Mouse (Mus musculus) kidney, adult 9 months (tissue): ENCODE results near the gene Rtbdn.

ENCODE experiments used
- DNase-seq: peaks from one replicate; pipeline ENCODE4 v3.0.0; 2022

Gene Rtbdn

GRCm38 (mm10) chr8:84965731-84966291 is 19.0 kb downstream of the Rtbdn start:
- DNase-seq, result peak; percentile 98

DNA sequence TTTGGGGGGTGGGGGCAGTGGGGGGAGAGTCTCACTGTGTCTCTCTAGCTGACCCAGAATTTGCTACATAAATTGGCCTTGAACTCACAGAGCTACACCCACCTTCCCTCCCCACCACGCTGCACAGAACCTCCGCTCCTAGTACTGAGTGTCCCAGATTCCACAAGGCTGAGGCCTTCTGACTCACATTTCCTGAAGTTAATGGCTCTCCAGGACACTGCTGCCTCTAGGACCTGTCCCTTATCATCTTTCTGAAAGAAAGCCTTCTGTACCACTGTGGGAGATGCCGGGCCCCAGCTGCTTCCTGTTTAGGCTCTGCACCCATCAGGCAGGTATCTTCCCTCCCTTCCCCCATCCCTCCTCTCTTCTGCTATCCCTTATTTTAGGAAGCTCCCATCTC is 19.8 kb downstream of the Rtbdn start:
- peak; percentile 20 for DNase-seq

DNA sequence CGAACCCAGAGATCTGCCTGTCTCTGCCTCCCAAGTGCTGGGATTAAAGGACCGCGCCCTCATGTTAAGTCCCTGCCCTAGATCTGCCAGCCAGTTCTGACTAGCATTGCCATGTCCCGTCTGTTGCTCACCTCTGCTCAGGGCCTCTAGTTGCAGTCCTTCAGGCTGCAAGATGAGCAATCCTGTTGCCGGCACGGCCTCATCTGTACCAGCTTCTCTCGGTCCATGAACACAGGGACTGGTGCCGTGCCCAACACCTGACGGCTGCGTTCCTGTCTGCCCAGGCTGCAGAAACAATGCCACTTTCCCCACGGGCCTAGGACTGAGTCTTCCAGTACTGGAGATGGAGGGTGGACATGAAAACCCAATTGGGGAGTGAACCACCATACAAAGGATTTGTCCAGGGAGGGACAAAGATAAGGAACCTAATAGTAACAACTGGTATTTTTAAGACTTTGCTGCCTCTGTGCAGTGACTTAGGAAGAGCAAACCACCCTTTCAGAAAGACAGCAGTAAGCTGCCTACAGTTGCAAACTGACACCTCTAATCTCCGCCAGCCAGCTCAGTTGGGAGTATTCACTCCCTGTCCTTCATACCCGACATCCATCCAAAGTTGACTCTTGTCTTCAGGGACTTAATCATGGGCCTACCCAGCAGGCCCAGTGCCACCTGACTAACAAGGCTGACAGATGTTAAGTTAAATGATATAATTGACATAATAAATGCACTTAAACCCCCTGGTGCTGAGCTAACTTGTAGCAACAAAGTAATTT is 20.9 kb downstream of the Rtbdn start:
- no peak for DNase-seq

DNA sequence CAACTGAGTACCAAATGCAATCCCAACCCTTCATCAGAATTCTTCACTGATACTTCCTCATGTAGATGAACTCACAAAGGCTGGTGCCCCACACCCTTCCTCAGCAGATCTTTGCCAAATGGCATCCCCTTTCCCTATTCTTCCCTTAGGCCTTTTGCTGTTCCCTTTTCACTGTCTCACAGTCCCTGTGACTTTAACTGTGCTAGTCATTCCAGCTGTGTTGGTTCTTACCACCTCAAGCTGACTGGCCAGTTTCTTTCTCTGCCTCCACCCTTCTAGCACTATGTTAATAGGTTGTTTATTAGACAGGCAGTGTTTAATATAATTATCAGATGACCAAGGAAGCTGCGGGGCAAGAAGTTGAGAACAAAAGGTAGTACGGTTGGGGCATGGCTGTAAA is 21.9 kb downstream of the Rtbdn start:
- peak; percentile 70 for DNase-seq

- peak; percentile 79 for DNase-seq
Measured at GRCm38 (mm10) chr8:84969241-84970134, 22.7 kb downstream of the Rtbdn start, which contains the start of the genes Gm49661, Prdx2 and Rnaseh2a. TSS of gene Gm49661 (minus strand) at chr8:84969433. TSS of gene Prdx2 (plus strand) at chr8:84969587. TSS of gene Rnaseh2a (minus strand) at chr8:84969767.

DNA sequence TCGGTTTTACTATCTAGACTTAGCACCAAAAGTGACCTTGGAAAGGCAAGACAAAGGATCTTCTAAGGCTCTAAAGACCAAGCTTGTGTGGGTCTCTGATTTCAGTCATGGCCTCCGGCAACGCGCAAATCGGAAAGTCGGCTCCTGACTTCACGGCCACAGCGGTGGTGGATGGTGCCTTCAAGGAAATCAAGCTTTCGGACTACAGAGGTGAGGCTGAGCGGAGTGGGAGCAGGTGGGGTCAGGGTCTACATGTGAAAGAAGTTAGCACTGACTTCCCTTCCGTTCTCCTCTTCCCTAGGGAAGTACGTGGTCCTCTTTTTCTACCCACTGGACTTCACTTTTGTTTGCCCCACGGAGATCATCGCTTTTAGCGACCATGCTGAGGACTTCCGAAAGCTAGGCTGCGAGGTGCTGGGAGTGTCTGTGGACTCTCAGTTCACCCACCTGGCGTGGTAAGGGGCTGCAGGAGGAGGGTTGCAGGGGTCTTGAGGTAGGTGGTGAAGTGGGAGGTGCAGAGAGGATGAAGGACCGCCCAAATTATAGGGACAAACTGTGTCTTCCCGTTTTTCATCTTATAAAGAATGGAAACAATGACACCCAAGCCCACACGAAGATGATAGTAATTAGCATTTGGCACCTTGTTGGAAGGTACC is 23.5 kb downstream of the Rtbdn start:
- peak; percentile 49 for DNase-seq

GRCm38 (mm10) chr8:84970913-84971312 is 24.1 kb downstream of the Rtbdn start:
- DNase-seq, result peak; percentile 8

DNA sequence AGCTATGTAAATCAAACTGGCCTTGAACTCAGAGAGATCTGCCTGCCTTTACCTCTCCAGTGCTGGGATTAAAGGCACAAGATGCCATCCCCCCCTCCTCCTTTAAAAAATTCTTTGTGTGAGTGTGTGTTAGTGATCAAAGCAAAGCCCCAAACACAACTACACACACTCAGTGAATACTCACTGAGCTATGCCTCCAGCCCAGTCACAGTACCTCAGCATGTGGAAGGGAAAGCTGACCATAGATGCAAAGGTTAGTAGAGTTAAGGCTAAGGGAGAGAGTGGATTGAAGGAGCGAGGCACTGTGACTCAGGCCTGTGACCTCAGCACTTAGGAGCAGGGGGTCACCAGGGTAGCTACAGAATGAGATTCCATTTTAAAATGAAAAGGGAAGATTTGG is 26.3 kb downstream of the Rtbdn start:
- peak; percentile 11 for DNase-seq

DNA sequence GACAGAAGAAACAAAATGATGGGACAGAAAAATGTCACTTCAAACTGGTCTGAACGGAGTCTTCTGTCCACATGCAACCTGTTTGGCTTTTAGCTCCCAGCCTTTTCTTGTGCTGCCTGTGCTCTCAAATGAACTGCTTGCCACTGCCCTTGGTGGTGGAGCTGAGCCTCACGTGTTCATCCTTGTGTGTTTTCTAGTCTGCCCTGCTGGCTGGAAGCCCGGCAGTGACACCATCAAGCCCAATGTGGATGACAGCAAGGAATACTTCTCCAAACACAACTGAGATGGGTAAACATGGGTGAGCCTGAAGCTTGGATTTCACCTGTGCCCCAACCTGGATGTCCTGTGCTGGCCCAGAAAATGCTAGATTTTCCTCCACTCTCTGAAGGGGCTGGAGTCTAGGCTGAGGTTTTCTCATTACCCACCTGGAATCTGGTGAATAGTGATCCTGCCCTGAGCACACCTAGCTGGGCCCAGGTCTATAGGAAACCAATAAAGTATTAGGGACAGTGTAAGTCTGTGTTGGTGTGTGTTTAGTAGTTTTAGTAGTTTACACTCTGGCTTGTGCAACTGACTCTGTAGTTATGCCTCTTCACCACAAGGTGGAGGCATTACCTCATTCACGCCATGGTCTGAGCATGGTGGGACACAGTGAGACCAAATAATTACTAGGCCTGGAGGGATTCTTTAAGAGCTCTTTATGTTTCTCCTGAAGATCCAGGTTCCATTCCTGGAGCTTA is 27.2 kb downstream of the Rtbdn start:
- DNase-seq, result peak; percentile 79

DNA sequence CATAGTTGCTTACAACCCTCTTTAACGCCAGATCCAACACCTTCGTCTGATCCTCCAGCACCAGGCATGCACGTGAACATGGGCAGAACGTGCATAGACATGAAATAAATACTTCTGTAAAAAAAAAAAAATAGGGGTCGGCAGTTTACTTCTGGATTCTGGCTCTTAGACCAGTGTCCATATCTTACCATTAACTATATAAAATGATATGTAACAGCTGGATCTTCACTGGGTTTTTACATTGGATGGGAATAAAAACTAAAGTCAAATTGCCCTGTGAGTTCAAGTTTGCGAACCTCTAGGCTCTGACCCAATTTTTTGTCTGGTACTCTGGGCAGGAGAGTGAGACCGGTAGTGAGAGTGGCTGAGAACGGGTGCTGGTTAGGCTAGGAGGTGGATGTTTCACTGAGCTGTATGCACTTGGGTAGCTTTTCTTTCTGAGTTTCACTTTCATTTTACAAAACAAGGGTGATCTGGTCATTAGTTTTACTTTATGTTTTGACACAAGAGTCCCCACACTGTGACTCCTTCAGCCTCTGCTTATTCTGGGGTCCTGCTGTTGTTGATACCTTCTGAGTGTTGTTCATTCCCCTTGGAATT is 27.9 kb downstream of the Rtbdn start:
- peak; percentile 21 for DNase-seq

DNA sequence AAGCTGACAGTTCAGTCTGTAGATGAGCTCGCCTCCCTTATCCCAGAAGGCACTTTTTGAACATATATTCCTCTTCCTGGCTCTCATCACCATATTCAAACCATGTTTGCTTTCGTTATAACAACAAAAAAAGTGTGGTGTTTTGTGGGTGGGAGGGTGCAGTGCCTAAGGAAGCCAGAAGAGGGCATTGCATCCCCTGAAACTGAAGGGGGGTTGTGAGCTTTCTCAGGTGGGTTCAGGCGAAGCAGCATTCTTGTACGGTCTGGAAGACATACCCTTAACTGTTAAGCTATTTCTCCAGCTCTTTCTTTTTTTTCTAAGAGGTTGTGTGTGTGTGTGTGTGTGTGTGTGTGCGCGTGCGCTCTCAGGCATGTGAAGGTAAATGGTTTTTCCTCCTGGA is 28.6 kb downstream of the Rtbdn start:
- peak; percentile 78 for DNase-seq

DNA sequence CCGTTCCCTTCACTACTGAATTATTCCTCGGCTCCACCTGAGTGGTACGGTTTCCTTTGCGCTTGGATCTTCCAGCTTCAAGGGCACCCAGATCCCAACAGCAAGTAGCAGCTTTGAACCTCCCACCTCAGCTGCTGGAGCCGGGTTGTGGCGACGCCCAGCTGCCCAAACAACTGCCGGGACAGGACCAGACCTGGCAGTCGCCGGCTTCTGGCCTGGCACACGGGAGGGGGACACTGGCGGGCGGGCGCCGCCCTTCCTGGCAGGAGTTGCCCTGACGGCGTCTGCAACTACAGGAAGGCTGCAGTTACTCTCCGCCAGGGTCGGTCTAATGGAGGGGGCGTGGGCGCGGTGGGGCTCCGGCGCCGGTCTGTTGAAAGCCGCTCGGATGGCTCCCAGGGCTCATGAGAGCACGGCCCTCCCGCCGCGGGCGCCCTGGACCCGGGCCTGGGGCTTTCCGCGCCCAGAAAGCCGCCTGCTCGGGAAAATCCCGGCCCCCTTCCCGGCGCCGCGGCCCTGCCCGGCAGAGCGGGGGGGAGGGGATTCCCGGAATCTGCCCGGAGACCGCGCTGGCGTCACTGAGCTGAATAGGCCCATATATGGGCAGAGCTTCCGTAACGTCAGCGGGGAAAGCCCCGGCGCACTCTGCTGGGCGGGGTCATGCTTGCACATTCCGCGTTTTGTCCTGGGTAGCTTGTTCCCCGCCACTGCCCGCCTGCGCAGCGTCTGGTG is 29.4 kb downstream of the Rtbdn start:
- peak; percentile 97 for DNase-seq

GRCm38 (mm10) chr8:84976763-84977434 is 30.1 kb downstream of the Rtbdn start:
- no peak for DNase-seq

- peak; percentile 70 for DNase-seq
Measured at GRCm38 (mm10) chr8:84977435-84978247, 30.9 kb downstream of the Rtbdn start.

DNA sequence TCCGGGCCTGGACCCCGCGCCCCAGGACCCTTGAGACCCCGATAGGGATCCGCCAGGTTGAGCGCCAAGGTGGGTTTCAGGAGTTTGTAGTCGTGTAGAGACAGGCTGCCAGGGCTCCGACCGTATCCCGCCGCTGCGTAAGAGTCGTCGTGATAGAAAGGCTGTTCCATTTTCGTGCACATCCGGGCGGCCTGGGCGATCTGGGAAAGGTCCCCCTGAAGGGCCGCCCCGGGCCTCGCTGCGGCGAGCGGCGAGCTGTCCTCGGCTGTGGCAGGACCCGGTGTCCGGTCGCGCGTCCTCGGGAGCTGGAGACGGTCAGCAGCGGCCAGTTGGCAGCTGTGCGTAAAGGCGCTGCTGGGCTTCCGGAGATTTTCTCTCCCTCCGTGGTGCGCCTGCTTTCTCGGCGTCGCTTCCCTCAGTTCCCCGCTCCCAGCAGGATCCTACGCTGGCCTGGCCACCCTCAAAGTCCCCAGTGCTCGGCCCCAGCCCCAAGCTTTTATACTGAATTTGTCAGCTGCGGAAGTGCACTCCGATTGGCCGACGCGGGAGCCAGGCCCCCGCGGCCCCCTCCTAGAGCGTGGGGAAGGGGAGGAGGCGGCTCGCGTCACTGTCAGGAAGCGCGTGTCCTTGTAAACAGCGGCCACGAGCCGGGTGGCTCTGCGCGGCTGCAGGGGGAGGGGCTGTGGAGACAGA is 31.6 kb downstream of the Rtbdn start, which contains the start of gene Junb:
Gene Junb (minus strand): TSS at position 471 of the 693 bp plus-strand sequence.
- peak; percentile 97 for DNase-seq

- peak; percentile 98 for DNase-seq
Measured at GRCm38 (mm10) chr8:84979599-84980421, 33.0 kb downstream of the Rtbdn start.

DNA sequence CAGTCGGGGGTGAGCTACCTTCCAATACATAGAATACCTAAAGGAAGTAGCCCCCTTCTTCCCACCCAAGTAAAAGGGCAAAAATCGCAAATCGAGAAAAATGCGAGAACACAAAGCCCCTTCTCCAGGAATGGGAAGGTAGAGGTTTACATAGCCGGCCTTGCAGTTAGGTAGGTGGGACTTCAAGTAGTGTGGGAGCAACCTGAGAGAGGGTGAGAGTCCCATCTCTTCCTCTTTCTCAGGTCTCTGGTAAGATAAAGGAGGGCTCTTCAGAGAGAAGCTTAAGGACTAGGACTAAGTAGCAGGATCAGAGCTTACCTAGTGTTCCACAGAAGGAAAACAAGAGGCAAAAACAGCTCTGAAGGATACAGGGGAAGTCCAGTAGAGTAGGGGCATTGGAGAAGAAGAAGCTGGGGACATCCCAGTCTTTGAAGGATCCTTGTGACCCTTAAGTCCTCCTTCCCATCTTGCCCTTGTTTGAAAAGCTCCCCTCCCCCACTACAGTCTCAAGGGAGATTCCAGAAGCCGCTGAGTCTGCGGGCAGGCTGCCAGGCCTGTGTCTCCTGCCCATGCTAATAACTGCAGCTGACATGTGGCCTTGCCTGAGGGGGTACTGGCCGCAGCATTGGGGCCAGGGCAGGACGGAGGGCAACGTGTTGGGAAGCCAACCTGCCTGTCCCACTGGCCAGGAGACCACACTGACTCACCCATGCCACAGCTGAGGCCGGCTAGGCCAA is 34.0 kb downstream of the Rtbdn start:
- peak; percentile 98 for DNase-seq
